Comparison of ENCODE assay signal across 28 mouse cellular contexts in genomic region chr6:12831916-12832315, GRCm38 (mm10).
"Had no signal": no experiment of that assay in that cellular context is flagged by ENCODE, and none has a peak within 500 bp of the region (broad histone marks: within the 10 kb centered on the region; RNA-seq: fewer than 3 reads in every experiment).

No protein-coding gene starts in this region.

- H3K9ac ChIP-seq: embryonic facial prominence, embryonic 12.5 days; embryonic facial prominence, embryonic 13.5 days; embryonic facial prominence, embryonic 15.5 days; forebrain, embryonic 12.5 days; forebrain, embryonic 13.5 days; forebrain, embryonic 15.5 days; forebrain, postnatal 0 days had no signal

- H3K4me3 ChIP-seq: embryonic facial prominence, embryonic 10.5 days; embryonic facial prominence, embryonic 12.5 days; embryonic facial prominence, embryonic 13.5 days; embryonic facial prominence, embryonic 15.5 days; erythroblast, embryonic 14.5 days; forebrain, embryonic 10.5 days; forebrain, embryonic 12.5 days; forebrain, embryonic 13.5 days; forebrain, embryonic 15.5 days; gastrocnemius, adult 2 months; heart, adult 2 months had no signal

- H3K27me3 ChIP-seq: embryonic facial prominence, embryonic 12.5 days; embryonic facial prominence, embryonic 13.5 days; embryonic facial prominence, embryonic 15.5 days; forebrain, embryonic 12.5 days; forebrain, embryonic 13.5 days; forebrain, embryonic 15.5 days had no signal

- H3K4me1 ChIP-seq: embryonic facial prominence, embryonic 10.5 days; embryonic facial prominence, embryonic 12.5 days; embryonic facial prominence, embryonic 13.5 days; embryonic facial prominence, embryonic 15.5 days; forebrain, embryonic 13.5 days had no signal

- H3K27ac ChIP-seq: embryonic facial prominence, embryonic 10.5 days; embryonic facial prominence, embryonic 12.5 days; embryonic facial prominence, embryonic 13.5 days; embryonic facial prominence, embryonic 15.5 days; forebrain, embryonic 10.5 days; forebrain, embryonic 12.5 days; forebrain, embryonic 13.5 days; forebrain, embryonic 15.5 days; gastrocnemius, adult 2 months; heart, adult 2 months had no signal

- ATAC-seq: forebrain, embryonic 13.5 days; forebrain, embryonic 14.5 days; forebrain, embryonic 15.5 days; forebrain, embryonic 16.5 days; forebrain, postnatal 0 days had no signal

- H3K9me3 ChIP-seq: embryonic facial prominence, embryonic 10.5 days; embryonic facial prominence, embryonic 12.5 days; embryonic facial prominence, embryonic 13.5 days; embryonic facial prominence, embryonic 15.5 days; forebrain, embryonic 10.5 days; forebrain, embryonic 12.5 days; forebrain, embryonic 13.5 days; forebrain, embryonic 15.5 days had no signal

- DNase-seq: cerebellum, adult 8-10 months; cerebellum, adult 9-10 months; cerebellum, adult 9-11 months; cerebellum, postnatal 10 days; cerebellum, postnatal 14 days; cerebellum, postnatal 25 days; cerebellum, postnatal 36 days; embryo, embryonic 11 days; forebrain, postnatal 0 days; gastrocnemius, adult 2 months; gastrocnemius, postnatal 10 days; gastrocnemius, postnatal 14 days; gastrocnemius, postnatal 25 days; gastrocnemius, postnatal 36 days; heart, adult 11 months; heart, adult 18-20 months; heart, adult 2 months had no signal

- H3K4me2 ChIP-seq: embryonic facial prominence, embryonic 12.5 days; embryonic facial prominence, embryonic 13.5 days; embryonic facial prominence, embryonic 15.5 days; forebrain, embryonic 12.5 days; forebrain, embryonic 13.5 days; forebrain, embryonic 15.5 days had no signal

- H3K36me3 ChIP-seq: embryonic facial prominence, embryonic 10.5 days; embryonic facial prominence, embryonic 12.5 days; embryonic facial prominence, embryonic 13.5 days; embryonic facial prominence, embryonic 15.5 days; forebrain, embryonic 10.5 days; forebrain, embryonic 12.5 days; forebrain, embryonic 15.5 days had no signal
